Mouse (Mus musculus) adrenal gland, postnatal 4 days (tissue): ENCODE measurements around the gene Hipk2. TPM values are rescaled to one million over a fixed set of nuclear protein-coding genes. Genes with fewer than 3 reads are reported as not detected.
"Not testable (repeated sequence)": the region's sequence is repeated elsewhere in the genome, so short reads cannot be mapped to it uniquely, and the experiment has no call there.

Experiments
- DNase-seq, 2 experiments: peaks; one replicate each; pipeline ENCODE4 v3.0.0; 2021 to 2022; ENCODE audit warnings: low spot score in 2 of 2, mixed read lengths in 2 of 2
- total RNA-seq, 2 experiments: library from RNA; stranded (reverse); gene quantifications; 2 replicates each; pipeline ENCODE4 v1.2.3; 2021

The Hipk2 gene
- total RNA-seq, 2 experiments from 2014 or later, result 97.4 to 117 TPM

DNA sequence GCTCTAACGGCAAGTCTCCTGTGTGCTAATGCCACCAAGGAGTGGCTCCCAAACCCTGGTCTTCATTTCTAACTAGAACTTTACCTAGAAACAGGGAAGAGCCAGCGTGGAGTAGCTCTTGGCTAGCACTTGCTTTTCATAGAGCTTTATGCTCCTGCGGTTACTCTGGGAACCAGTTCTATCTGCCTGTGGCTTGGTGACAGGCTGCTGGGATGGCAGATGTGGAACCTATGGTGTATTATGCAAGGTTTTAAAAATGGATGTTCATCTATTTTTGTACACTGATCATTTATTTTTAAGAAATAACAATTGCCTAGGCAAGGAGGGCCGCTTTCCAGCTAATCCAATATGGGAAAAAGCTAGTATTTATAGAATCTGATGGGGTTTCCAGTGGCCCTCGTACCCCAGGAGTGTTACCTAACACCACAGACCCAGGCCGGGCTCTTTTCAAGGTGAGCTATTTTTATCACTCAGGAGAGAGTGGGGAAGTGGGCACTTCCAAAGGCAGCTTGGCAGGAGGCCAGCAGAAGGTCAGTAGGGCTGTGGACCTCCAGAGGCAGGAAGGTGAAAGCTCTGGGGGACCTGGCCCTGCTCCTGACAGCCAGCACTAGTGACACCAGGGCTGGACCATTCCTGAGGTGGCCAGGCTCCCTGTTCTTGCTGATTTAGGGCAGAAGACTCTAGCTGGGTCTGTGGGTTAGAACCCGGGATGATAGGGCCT is 171.5 kb downstream of the Hipk2 start:
- DNase-seq, result no peak

DNA sequence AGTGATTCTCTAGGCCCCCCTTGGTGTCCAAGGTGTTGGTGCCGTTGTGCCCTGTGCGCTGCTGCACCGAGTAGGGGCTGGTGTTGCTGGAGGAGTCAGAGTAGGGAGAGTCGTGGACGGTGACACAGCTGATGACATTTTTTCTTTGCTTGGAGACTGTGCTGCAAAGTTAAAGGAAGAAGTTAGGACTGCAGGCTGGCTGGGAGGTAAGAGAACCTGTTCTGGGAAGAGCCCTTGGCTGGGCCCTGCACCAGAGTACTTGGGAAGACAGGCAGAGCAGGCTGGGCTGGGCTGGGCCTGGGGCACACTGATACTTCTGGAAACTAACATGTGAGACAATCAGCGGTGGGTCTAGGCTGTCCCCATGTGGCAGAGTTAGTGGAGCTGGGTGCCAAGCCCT is 172.4 kb downstream of the Hipk2 start:
- DNase-seq, result no peak

DNA sequence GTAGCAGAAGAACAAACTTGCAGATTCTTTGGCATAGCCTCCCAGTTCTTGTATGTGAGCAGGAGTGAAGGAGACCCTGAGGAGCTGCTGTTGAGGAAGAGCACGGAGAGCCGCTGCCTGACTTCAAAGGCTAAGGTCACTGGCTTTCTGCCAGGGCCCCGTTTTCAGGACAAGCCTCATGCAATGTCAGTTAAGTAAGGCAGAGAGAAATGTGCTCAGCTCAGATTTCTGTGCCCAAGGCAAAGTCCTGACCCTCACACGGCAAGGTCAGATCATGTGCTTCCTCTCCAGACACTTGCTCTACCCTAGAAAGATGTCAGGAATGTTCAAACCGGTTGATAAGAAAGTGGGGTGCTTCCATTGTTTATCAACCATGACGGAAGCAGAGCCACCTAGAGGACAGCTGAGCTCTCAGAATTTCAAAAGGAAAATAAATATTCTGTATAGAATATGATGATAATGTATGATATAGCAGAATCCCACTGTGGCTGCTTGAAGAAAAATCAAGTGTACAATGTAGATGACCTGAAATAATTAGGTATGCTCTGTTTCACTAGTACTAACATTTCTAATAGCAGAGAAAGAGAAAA is 173.1 kb downstream of the Hipk2 start:
- DNase-seq, result peak; percentile 32 to 57

DNA sequence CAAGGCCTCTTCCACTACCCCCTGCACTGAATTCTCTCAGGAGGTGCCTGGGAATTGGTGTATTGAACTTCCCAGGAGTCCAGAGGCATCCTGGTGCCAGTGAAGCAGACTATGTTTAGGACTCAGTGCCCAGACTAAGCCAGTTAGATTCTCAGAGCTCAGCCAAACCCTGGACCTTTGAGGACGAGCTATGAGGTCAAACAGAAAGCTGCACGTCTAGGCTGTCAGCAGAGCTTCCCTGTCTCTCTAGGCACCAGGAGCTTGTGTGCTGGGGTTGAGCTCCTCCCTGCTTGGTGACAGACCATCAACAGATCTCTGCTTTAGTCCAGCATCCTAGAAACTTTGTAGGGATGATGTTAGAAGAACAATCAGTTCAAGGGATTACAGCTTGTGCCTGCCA is 174.5 kb downstream of the Hipk2 start:
- DNase-seq, result no peak

DNA sequence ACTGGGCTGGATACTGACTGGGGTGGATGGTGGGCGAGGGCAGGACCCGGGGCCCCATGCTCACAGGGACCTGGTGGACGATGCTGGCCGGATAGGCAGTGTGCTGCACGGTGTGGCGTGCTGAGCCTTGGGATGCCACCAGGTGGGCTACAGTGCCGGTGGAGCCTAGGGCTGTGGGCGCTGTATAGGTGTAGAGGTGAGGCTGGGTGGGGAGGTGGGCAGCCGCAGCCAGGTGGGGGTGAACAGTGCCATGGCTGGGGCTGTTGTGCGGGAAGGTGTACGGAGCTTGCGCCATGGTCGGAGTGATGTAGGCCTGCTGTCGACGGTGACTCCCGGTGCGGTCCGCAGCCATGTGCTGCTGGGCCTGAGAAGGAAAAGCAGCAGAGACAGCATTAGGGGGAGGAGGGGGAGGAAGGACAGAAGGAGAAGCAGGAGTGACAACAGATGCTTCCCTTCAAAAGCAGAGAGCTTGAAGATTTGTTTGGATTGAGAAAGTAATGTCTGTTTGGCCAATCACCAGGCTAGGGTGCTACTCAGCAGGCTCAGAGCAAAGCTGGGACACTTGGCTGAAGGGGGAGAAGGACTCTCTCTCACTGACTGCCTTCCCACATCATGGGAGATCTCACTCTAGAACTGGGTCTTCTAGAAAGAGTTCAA is 177.6 kb downstream of the Hipk2 start:
- DNase-seq, result no peak

DNA sequence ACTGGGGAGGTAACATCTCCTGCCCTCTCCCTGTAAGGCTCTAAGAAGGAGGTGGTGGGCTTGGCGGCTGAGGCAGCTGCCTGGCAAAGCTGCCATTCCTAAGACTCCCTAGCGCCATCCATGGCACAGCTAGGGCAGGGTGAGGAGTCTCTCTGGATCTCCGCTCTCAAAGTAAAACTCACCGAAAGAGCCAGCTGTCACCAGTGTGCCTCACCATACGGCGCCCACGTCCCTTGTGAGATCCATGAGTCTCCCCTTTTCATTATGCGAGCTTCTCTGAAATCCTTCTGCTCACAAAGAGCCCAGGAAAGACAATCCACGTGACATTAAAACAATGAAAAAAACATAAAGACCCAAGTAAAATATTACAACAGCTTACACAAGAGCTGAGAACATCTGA is 179.4 kb downstream of the Hipk2 start:
- no peak for DNase-seq

DNA sequence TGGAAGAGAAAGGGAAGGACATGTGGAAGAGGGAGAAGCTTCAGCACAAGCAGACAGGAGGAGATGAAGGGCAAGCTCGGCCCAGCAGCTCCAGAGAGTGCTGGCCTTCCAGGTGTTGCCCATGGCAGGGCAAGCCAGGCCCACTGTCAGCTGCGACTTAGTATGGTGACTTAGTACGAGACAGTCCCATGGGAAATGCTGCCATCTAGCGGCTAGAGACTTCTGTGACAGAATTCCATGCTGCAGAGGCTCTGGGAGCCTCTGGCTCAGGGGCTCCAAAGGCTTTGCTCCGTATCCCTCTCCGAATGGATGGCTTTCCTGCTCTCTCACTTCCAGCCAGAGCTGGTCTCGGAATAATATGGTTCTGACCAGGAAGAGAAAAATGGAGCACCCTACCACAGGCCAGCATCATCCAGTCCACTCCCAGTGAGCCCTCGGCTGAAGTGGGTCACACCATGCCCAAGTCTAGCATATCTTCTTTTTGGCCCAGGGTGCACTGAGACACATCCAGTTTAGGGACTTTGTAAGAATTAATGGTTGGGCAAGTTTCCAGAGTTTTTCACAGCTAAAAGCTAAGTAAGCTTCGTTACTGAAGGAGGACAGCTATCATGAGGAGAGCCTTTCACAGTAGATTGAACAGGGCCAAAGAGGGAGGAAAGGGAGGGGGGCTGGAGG is 180.4 kb downstream of the Hipk2 start:
- peak; percentile 28 to 52 for DNase-seq

DNA sequence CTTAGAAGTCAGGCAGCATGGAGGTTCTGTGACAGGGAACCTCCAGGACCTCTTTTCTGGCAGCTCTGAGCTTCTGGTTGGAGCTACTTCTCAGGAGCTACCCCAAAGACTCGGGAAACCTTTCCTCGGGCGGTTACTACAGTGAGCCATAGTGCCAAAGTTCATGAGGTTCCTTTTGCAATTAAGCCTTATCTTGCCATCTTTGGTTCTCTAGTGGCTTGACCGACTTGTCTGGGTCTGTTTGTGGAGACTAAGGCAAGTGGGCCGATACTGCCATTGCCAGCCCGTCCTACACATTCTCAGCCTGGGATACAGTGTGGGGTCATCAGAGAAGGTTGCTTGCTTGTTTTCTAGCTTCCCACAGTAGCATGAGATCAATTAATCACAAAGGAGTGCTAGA is 183.4 kb downstream of the Hipk2 start:
- no peak for DNase-seq

DNA sequence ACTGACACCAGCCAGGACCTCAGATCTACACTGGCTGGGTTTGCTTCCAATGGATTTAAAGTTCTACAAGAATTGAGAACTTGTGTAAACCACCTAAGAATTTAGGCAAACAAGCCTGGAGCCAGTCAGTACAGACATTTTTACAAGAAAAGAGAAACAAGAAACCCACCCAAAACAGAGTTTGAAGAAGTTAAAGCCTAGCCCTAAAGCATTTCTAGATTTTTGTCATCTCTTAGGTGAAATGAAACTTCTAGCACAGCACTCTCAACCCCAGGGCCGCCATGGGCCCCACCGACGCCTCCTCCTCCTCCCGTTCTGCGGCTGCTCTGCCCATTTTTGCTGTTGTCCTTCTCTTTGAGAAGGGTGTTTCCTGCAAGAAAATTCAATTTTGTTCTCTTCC is 184.9 kb downstream of the Hipk2 start:
- DNase-seq, result no peak

DNA sequence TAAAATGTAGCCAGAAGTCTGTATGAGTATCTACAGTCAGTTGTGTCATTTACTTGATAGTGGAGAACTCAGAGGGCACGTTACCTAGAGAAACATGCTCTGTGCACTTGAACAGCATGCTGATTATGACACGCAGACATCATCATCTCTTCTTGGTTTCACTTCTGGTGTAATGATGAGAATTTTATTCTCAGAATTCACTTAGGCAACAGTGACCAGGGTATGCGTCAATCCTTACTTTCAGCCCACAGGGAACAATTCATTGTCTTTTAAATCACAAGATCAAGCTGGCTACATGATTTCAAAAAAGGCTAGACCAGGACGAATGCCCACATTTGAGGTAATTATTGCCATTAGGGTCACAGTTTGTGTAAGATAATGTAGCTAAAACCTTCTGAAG is 185.3 kb downstream of the Hipk2 start:
- no peak for DNase-seq

DNA sequence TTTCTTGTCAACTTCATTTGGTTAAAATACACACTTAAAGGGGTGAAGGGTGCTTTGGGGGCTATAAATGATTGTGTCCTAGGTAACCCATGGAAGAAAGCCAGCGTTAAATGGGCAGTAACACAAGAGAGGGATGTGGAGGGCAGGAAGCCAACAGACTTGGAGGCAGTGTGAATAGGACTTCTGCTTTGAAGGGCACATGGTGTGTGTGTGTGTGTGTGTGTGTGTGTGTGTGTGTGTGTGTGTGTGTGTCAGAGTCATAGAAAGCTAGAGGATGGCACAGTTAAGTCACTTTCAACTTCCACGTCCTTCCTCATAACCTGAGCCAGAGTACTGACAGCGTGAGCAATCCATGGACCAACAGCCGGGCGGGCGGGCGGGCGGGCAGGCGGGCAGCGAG is 187.1 kb downstream of the Hipk2 start:
- no peak for DNase-seq

DNA sequence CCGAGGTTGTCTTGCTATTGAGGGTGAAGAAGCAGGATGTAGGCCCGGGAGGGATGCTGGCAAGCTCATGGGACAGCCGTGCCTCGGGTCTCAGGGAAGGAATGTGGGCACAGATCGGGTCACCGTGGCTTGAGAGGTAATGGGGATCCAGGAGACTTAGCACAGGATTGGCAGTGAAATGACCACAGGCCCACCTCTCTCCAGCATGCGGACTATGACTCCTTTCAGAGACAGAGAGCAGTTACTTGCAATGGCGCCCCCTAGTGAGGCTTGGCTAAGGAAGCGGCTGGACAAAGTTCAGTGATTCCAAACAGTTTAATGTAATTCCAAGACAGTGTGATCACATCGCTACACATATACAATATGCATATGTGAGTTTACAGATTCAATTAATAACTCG is 188.7 kb downstream of the Hipk2 start:
- no peak for DNase-seq

DNA sequence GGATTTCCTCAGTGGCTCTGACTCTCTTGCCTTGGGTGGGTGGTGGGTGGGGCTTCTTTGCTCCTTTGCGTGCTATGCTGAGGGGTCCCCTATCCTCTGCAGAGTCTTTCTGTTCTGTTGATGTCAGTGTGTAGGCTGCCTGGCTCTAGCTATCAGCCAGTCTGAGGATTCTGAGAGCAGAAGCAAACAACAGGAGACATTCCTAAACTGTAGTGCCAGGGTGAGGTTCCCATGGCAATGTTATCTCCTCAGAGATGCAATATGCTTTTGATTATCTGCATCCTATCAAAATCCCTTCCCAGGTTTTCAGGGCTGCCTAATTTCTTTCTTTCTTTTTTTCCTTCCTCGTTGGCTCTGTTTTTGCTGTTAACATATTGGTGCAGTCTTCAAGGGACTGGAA is 193.4 kb downstream of the Hipk2 start:
- DNase-seq, result no peak

DNA sequence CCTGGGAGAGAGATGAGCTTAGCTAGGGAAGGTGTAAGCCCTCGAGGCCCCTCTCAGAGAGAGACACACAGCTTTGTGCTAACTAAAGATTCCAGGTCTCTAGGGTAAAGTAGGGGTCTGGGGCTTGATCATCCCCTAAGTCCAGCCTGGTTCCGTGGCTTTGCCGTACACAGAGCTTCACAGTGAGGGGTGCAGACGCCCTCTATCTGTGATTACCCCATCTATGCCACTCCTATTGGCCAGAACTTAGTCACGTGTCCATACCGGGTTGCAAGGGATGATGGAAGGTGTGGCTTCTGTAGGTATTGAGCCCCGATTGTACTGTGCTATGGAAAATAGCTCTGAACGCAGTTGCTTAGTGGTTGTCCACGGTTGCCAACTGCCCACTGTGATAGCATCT is 198.3 kb downstream of the Hipk2 start:
- no peak for DNase-seq

DNA sequence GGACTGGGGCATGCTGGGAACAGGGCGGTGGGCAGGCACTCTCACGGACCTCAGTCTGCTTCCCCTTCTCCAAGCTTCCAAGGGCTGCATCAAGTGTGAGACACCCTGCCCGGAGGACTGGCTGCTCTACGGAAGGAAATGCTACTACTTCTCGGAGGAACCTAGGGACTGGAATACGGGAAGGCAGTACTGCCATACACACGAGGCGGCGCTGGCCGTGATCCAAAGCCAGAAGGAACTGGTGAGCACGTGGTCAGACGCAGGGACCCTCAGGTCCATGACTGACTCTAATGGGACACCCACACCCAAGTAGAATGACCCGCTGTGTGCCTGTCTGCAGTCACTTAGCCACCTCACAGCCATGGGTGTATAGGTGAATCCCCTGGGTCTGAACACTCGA is 199.2 kb downstream of the Hipk2 start:
- DNase-seq, result no peak

DNA sequence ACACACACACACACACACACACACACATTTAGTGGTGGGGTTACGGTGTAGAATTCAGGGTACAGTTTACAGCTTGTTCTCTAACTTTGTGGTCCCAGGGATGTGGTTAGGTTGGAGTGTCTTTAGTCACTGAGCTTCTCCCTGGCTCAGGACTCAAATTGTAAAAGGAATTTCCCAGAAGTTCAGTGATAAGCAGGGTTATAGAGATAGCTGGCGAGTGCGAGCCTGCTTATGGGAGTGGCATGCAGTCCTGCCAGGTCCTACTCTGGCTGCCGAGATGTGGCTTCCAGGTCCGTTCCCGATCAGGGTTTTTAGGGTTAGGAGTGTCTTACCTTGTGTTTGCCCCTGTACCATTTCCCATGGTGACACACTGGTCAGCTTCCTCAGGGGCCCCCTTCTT is 199.7 kb downstream of the Hipk2 start:
- no peak for DNase-seq

DNA sequence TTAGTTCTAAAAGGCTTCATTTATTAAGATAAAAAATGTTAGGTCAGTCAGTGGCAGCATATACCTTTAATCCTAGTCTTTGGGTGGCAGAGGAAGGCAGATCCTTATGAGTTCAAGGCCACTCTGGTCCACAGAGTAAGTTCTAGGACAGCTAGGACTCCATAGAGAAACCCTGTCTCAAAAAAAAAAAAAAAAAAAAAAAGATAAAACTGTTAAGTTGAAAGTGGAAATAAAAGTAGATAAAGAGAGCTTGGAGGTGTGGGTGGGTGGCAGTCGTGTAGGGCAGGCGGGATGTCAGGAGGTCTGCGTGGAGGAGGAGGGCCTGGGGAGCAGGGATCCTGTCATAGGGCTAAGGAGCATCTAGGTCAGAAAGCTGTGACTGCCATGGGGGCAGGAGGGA is 204.0 kb downstream of the Hipk2 start:
- DNase-seq, result no peak

DNA sequence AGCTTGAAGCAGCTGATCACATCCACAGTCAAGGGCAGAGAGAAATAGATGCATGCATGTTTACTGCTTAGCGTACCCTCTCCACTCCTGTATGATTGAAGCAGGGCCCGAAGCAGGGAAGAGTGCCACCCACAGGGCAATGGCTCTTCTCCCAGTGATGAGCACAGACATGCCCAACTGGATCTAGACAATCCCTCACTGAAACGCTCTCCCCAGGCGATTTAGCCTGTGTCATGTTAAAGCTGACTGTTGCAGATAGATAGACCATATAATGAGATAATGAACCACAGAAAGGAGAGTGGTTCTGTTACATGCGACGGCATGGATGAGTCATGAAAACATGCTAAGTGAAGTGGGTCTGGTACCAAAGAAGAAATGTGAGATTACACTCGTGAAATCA is 204.7 kb downstream of the Hipk2 start:
- no peak for DNase-seq

DNA sequence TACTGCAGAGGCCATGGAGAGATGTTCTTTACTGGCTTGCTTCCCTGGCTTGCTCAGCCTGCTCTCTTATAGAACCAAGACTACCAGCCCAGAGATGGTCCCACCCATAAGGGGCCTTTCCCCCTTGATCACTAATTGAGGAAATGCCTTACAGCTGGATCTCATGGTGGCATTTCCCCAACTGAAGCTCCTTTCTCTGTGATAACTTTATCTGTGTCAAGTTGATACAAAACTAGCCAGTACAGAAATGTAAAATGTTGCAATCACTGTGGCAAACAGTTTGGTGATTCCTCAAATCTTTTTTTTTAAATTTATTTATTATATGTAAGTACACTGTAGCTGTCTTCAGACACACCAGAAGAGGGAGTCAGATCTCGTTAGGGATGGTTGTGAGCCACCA is 205.5 kb downstream of the Hipk2 start:
- DNase-seq, result not testable (repeated sequence)

DNA sequence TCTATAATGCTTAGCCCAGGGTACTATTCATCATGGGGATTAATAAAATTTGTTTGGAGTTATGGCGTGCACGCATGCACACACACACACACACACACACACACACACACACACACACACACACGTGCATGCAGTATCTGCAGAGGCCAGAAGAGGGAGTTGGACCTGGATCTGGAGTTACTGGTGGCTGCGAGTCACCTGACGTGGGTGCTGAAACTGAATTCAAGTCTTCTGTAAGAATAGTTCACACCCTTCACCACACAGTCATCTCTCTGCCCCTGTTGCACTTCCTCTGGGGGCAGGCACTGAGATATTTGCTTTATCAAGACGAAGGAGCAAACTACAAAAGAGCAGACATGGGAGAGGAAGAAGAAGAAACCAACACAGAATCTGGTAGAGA is 206.4 kb downstream of the Hipk2 start:
- no peak for DNase-seq

DNA sequence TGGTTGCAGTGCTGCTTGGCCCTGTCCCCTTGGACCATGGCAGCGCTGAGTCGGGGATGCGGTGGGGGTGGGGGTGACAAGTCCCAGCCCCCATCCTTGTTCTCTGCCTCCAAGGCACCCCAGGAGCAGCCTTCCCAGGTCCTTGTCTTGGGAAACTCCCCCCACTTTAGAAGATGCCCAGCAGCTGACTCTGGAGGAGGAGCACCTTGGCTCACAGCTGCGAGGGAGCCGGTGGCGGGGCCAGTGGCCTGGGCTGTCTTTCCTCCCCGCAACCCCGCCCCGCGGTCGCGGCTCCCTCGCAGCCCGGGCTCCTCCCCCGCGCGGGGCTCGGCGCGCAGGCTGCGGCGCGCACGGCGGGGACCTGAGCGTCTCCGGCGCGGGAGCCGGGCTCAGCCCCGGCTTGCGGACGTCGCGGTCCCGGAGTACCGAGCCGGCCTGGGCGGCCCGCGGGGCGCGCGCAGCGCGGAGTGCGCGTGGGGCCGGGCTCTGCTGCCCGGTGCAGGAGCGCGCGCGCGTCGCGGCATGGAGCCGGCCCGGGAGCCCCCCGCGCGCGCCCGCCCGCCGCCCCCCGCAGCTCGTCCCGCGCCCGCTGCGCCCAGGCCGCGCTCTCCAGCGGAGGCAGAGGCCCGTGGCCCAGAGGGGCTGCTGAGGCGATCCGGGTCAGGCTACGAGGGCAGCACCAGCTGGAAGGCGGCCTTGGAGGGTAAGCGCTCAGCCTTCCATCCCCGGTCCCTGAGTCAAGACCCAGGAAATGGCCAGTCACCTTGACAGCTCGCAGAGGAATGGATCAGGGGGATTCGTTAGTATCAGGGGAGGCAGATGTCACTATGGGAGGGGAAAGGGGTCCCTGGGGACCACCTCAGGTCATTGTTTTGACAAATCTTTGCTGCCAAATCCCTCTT is 213.0 kb downstream of the Hipk2 start, which contains the start of gene Clec2l:
Gene Clec2l, plus strand, starts transcription at position 356 of the 902 bp plus-strand sequence.
- peak in 1 of 2 experiments; percentile 11 for DNase-seq
